Mouse (Mus musculus) cerebellum, adult 11 months (tissue): ENCODE measurements around the gene Nuf2.
"Not testable (repeated sequence)": the region's sequence is repeated elsewhere in the genome, so short reads cannot be mapped to it uniquely, and the experiment has no call there.

Experiments
- DNase-seq: peaks from one replicate; pipeline ENCODE4 v3.0.0; 2022

Nuf2 gene

GRCm38 (mm10) chr1:169530876-169531701 lies at the start of gene Nuf2:
Gene Nuf2 (minus strand): TSS chr1:169531464.
- peak; percentile 99 for DNase-seq

- no peak for DNase-seq
Observed at GRCm38 (mm10) chr1:169579572-169579971, 48.3 kb upstream of the Nuf2 start.

- no peak for DNase-seq
Observed at GRCm38 (mm10) chr1:169574136-169574535, 42.9 kb upstream of the Nuf2 start.

DNA sequence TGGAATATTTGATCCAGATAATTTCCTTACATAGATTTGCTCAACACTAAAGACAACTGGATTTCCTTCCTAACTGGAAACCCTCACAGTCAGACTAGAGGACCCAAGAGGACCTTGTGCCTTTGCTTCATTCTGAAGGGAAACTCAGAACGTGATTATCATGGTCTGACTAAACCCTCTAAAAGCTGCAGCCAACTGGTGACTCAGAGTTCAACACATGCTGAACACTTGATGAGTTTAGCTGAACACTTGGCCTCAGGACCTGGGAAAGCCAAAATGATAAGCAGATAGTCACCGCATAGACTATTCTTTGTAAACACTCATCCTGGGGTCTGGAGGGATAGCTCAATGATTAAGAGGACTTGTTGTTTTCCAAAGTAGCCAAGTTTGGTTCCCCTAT lies 24.4 kb upstream of the Nuf2 start:
- DNase-seq = no peak

DNA sequence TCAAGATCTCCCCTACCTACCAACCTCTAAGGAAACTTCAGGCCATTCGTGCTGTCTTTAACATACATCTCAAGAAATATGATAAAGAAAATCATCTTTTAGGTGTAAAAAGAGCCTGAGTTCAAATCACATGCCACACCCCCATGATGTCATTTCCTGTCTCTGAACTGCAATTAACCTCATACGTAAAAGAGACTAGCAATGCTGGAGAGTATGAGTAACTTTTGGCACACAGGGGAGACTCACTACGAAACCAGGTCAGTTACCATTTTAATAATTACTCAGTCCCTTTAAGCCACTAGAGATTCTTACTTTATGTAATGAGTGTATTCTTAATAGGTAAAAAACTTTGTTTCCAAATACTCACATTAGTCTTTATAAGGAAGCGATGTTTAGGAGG lies 23.8 kb upstream of the Nuf2 start:
- no peak for DNase-seq

- DNase-seq = no peak
Observed at GRCm38 (mm10) chr1:169553446-169553845, 22.2 kb upstream of the Nuf2 start.

DNA sequence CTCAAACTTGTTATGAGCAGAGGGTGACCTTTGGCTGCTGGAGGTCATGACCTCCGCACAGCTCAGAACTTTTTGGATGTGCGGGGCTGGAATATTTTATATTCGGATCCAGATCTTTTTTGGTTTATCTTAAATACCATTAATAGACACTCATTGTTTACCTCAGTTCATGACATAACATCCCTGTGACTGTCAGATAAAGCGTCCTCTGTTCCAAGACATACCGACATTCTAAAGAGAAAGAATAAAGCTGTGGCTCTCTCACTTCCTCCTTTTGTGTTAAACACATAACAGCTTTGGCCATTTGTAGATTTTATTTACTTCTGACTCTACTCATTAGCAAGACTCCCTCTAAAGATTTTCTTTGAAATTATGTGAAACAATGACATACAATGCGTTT lies 9.2 kb upstream of the Nuf2 start:
- no peak for DNase-seq

DNA sequence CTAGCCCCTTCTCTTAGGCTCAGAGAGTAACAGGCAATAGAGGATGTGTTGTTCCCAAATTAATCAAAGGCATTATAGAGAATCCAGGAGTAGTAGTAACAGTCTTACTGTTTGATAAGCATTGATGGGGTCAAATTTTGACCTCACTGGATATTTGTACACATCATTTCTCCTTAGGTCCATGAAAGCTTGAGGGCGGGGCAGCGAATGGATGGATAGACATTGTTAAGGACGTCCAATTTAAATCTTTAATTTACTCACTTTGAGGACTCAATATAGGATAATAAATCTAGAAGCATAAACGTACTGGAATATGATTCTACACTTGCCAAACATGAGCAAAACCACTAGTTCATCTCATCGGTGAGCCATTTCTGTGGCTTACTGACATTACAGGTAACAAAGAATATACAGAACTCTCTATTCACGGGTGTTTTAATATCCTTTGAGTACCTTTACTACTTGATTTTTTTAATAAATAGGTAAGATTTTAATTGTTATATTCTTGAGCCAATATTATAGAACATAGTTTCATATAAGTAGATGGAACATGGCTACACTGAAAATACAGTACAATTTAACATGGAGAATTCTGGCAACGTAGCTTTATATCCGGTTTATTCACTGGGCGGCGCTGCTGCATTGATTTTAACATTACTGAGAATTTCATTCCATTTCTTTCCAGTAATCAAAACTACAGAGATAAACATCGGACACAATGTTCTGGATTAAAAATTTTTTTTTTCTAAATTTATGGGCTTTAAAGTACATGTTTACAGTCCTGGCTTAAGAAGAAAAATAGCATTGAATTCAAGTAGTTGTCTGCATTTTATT lies 655 bp upstream of the Nuf2 start:
- peak; percentile 59 for DNase-seq

DNA sequence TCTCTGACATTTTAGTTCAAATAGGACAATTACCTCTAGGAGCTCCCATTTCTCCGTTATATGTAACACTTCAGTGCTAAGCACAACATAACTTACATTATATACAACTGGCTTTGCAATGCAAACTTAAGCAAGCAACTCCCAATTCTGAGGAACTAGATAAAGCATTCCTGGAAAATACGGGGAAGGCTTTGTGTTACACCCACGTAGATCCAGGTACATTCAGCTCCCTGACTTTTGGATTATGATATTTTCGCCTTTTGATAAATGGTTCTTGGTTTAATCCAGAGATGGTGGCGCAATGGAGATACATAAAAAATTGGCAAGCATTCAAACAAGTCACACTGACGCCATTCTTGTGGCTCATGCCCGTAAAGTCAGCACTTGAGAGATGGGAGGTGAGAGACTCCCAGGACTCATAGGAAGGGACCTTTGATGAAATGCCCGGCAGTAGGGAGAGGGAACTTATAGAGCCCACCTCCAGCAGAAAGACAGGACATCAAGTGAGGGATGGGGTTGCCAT lies 1.2 kb downstream of the Nuf2 start:
- no peak for DNase-seq

- DNase-seq = no peak
Observed at GRCm38 (mm10) chr1:169526006-169526680, 5.1 kb downstream of the Nuf2 start.

- DNase-seq = no peak
Observed at GRCm38 (mm10) chr1:169519337-169519736, 11.9 kb downstream of the Nuf2 start.

DNA sequence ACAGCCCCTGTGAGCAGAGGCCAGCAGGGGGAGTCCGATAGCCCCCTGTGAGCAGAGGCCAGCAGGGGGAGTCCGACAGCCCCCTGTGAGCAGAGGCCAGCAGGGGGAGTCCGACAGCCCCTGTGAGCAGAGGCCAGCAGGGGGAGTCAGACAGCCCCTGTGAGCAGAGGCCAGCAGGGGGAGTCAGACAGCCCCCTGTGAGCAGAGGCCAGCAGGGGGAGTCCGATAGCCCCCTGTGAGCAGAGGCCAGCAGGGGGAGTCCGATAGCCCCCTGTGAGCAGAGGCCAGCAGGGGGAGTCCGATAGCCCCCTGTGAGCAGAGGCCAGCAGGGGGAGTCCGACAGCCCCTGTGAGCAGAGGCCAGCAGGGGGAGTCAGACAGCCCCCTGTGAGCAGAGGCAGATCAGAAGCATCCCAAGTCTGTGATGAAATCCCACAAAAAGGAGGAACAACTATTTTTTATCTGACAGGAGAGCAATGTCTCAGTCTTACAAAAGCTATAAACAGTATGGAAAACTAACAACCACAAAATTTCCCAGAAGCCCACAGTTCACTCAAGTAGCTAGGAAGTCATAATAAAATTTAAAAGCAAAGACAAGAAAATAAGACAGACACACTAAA lies 13.3 kb downstream of the Nuf2 start:
- not testable (repeated sequence) for DNase-seq

DNA sequence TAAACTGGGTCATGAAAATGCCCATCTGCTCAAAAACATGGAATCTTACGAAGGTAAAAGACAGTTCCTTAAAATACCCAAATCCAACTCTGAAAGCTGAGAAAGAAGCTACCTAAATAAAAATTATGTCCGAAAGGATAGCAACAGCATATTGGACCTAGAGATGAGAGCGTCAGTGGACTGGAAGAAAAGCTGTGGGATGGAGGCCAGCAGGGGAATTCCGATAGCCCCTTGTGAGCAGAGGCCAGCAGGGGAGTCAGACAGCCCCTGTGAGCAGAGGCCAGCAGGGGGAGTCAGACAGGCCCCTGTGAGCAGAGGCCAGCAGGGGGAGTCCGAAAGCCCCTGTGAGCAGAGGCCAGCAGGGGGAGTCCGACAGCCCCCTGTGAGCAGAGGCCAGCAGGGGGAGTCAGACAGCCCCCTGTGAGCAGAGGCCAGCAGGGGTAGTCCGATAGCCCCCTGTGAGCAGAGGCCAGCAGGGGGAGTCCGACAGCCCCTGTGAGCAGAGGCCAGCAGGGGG lies 13.8 kb downstream of the Nuf2 start:
- DNase-seq = no peak

- DNase-seq = no peak
Observed at GRCm38 (mm10) chr1:169506354-169506753, 24.9 kb downstream of the Nuf2 start.

DNA sequence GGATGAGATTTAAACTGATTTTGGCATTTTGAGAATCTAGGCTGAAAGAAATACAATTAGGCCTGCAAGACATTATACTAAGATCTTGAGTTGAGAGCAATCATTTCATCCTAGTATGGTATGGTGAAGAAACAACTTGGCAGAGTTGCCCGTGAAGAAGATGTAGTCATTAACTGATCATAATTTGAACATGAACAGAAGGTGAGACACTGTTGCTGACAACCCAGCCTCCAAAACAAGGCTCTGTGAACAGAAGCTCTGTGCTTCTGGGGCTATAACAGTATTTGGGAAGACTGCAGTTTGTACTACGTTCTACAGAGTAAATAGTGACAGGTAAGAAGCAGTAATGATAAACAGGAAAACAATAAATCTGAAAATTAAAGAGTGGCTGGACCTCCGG lies 28.4 kb downstream of the Nuf2 start:
- no peak for DNase-seq

GRCm38 (mm10) chr1:169495621-169496020 lies 35.6 kb downstream of the Nuf2 start:
- peak; percentile 26 for DNase-seq

- no peak for DNase-seq
Observed at GRCm38 (mm10) chr1:169491561-169491960, 39.7 kb downstream of the Nuf2 start.

GRCm38 (mm10) chr1:169485408-169485885 lies 45.8 kb downstream of the Nuf2 start:
- DNase-seq = peak; percentile 12

DNA sequence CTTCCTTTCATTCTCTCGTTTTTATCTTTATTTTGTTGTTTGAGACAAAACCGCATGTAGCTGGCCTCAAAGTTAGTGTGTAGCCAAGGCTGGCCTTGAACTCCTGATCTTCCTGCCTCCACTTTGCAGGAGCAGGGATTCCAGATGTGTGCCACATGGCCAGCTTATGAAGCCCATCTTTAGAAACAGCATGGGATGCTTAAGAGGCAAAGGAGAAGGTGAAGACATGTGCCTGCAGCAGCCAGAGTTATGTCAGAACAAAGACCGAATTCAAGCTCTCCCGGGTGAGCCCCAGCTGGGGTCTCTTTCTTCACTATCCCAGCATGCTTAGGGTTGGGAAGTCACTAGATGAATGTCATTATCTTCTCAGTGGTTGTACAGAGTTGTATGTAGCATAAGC lies 46.7 kb downstream of the Nuf2 start:
- no peak for DNase-seq

- no peak for DNase-seq
Observed at GRCm38 (mm10) chr1:169482596-169483335, 48.5 kb downstream of the Nuf2 start.

DNA sequence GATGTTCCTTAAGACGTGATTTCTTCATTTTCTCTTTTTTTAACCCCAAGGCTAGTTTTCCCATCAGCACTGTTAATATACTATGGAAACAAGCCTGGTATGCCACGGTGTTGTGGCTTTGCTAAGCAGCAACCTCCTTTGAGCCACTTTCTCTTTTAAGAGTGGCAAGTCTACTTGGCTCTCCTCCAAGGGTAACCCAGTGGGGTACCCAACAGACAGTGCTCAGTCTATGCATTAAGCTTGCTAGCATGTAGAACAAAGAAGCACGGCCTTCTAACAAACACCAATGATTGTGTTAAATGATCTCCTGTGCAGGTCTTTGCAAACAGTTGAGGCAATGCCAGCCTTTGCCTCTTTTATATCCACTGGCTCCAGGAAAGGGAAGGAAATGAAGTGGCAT lies 60.1 kb downstream of the Nuf2 start:
- no peak for DNase-seq

DNA sequence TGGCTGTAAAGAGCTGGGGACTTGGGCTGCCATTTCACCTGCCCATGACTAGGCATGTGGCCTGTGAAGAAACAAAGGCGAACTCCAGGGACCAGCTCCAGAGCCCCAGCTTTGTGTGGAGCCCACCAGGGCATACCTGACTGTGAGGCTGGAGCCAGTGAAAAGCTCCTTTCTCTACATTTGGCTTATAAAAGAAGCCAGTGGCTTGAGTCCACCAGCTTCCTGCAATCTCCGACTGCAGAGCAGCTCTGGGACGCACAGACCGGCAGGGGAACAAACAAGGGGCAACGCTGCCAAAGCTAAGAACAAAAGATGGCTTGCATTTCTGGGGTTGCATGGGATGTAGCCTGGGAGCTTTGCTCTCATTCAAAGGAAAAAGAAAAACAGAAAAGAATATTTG lies 63.5 kb downstream of the Nuf2 start:
- DNase-seq = no peak
